ENCODE assay signal across 14 mouse cellular contexts in the genomic region with DNA sequence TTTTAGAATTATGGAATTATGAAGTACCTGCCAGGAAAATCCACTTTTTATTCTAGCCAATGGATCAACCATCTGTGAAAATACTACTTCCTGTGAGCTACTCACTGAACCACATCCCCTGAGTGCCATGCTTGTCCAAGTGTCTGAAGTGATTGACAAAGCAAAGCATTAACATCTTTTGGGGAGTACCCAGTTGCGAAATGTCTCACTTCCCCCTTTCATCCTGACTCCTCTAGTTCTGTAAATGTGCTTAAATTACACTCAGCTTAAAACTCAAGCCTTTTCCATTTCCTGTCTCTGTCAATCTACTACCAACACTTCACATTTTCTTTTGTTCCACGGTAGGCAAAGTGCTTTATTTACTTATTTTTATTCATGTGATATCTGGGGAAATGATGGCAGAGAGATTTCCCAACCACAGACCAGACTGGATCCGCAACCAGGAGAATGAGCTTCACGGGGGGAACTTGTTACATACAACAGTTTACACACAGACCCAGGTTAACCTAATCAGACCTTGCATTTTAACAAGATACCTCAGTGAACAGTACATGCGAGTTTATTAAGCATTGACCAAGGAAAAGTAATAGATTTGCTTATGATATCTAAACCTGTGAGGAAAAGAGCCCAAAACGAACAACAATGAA.
DNase-seq lines count a peak whose midpoint lies in the region; ATAC-seq and TF ChIP-seq lines count a peak whose summit lies in the region.
"Had no signal": no experiment of that assay in that cellular context is flagged by ENCODE, and none has a peak within 500 bp of the region (broad histone marks: within the 10 kb centered on the region; RNA-seq: fewer than 3 reads in every experiment).

No protein-coding gene starts in this region.

- WGBS in liver, embryonic 16.5 days (ENCODE audit: insufficient replicate concordance) = 36% methylated on average over 6 of the region's 6 CpGs

- ATAC-seq in liver, embryonic 16.5 days (ENCODE audit: low read depth) = peak; percentile 32; the same call in 1 of the 2 replicates
- ATAC-seq in monocyte, adult 5-6 weeks (replicated peaks; ENCODE audit: insufficient number of reproducible peaks, low FRiP score, low TSS enrichment, poor library complexity, severe bottlenecking) = peak; percentile 97

- no peaks in the 10 kb centered on the region for H3K79me2 ChIP-seq in CH12.LX (replicated peaks; ENCODE audit: control insufficient read depth, extremely low read depth, insufficient read depth, poor library complexity, severe bottlenecking)

- H3K27me3 ChIP-seq in CH12.LX (replicated peaks) = no peaks in the 10 kb centered on the region
- H3K27me3 ChIP-seq in liver, embryonic 16.5 days (ENCODE audit: control insufficient read depth, insufficient read depth, low read depth, low read length) = no peaks in the 10 kb centered on the region
- H3K27me3 ChIP-seq: embryonic facial prominence, embryonic 15.5 days; limb, embryonic 15.5 days had no signal

- H3K36me3 ChIP-seq in CH12.LX (replicated peaks in 1 of 2; ENCODE audit: control insufficient read depth in 1 of 2, insufficient read depth in 1 of 2, low read length in 1 of 2) = no peaks in the 10 kb centered on the region
- H3K36me3 ChIP-seq in liver, embryonic 16.5 days (ENCODE audit: control insufficient read depth, insufficient read depth) = no peaks in the 10 kb centered on the region
- H3K36me3 ChIP-seq: embryonic facial prominence, embryonic 15.5 days; G1E; limb, embryonic 15.5 days had no signal

- no peak overlapping the region for H3K9ac ChIP-seq in CH12.LX (ENCODE audit: insufficient read depth, low read depth)
- no peak overlapping the region for H3K9ac ChIP-seq in liver, embryonic 16.5 days (ENCODE audit: low read depth, low read length)
- H3K9ac ChIP-seq: embryonic facial prominence, embryonic 15.5 days; limb, embryonic 15.5 days had no signal

- dilution Hi-C loops in CH12.LX (cut with MboI; ENCODE audit: extremely low pct_ligation_motif_present, extremely low pct_unique_long_range_greater_than_20kb, low sequenced_read_pairs) = no loop called here

- TF ChIP-seq POLR2A in CH12.LX (IDR thresholded peaks at IDR 0.05; ENCODE audit: low read depth, low read length) = no peak

- no peak; the same call in 1 of the 2 replicates for TF ChIP-seq RAD21 in CH12.LX (IDR thresholded peaks at IDR 0.05; ENCODE audit: low read depth, low read length)

- peaks cover 8 to 33% of the 10 kb centered on the region in 2 experiments; a peak in 3 of 4 replicates for H3K4me1 ChIP-seq in CH12.LX (ENCODE audit: control insufficient read depth in 1 of 2, insufficient read depth in 2 of 2)
- H3K4me1 ChIP-seq in liver, embryonic 16.5 days (ENCODE audit: control insufficient read depth, low read depth, low read length) = no peaks in the 10 kb centered on the region

- peak; percentile 66 for DNase-seq in layer of hippocampus, adult 9-11 months
- DNase-seq in layer of hippocampus, adult 18-20 months (ENCODE audit: low spot score in 2 of 2) = no peak
- peak; percentile 91 for DNase-seq in CH12.LX (ENCODE audit: extremely low read depth)
- no peak for DNase-seq in frontal cortex, postnatal 25 days (ENCODE audit: low spot score in 2 of 2)
- no peak for DNase-seq in retina, embryonic 14.5 days (ENCODE audit: low spot score)
- DNase-seq: cerebellum, adult 8-10 months; kidney, adult 18-20 months; layer of hippocampus, postnatal 36 days had no signal

- H3K4me3 ChIP-seq in CH12.LX (replicated peaks in 1 of 3; ENCODE audit: low read depth in 2 of 3, low read length in 2 of 3, poor library complexity in 1 of 3) = no peak overlapping the region
- no peak overlapping the region for H3K4me3 ChIP-seq in liver, embryonic 16.5 days (ENCODE audit: low read depth, low read length)
- H3K4me3 ChIP-seq: embryonic facial prominence, embryonic 15.5 days; limb, embryonic 15.5 days had no signal

- TF ChIP-seq CTCF in CH12.LX (conservative IDR thresholded peaks at IDR 0.05 in 1 of 2, IDR thresholded peaks at IDR 0.05 in 1 of 2; ENCODE audit: low read depth in 2 of 2, low read length in 2 of 2) = no peak

- peak overlapping the region; percentile 70 for H3K27ac ChIP-seq in CH12.LX (ENCODE audit: insufficient read depth, low read depth)
- H3K27ac ChIP-seq in liver, embryonic 16.5 days (ENCODE audit: low read length) = no peak overlapping the region
- H3K27ac ChIP-seq: embryonic facial prominence, embryonic 15.5 days; limb, embryonic 15.5 days; stomach, postnatal 0 days had no signal

- peaks cover 5% of the 10 kb centered on the region for H3K9me3 ChIP-seq in CH12.LX (replicated peaks; ENCODE audit: low read length)
- no peaks in the 10 kb centered on the region for H3K9me3 ChIP-seq in liver, embryonic 16.5 days (replicated peaks; ENCODE audit: control insufficient read depth, low read length)
- H3K9me3 ChIP-seq: embryonic facial prominence, embryonic 15.5 days; G1E; limb, embryonic 15.5 days had no signal

- peak overlapping the region; percentile 51 for H3K4me2 ChIP-seq in CH12.LX (ENCODE audit: insufficient read depth, low read depth, poor library complexity, severe bottlenecking)
- no peak overlapping the region for H3K4me2 ChIP-seq in liver, embryonic 16.5 days (ENCODE audit: low read depth, low read length)
- H3K4me2 ChIP-seq: embryonic facial prominence, embryonic 15.5 days; limb, embryonic 15.5 days had no signal

- in situ Hi-C loops in CH12.LX (cut with MboI; ENCODE audit: low pct_ligation_motif_present, low pct_unique_long_range_greater_than_20kb, low sequenced_read_pairs) = loop anchor here (25.0 kb wide), 1 partner anchor 715 kb away; a partner anchor contains a TSS

- TF ChIP-seq EP300 in CH12.LX (IDR thresholded peaks at IDR 0.05; ENCODE audit: low read length) = peak; percentile 96

TF ChIP-seq in CH12.LX, 34 proteins besides CTCF, POLR2A, EP300 and RAD21:
- peak; percentile 92 for TF ChIP-seq JUND (conservative IDR thresholded peaks at IDR 0.05; ENCODE audit: low read depth, low read length)
- TF ChIP-seq ETS1 (conservative IDR thresholded peaks at IDR 0.05; ENCODE audit: low read depth, low read length) = peak; percentile 84
- peak; percentile 94 for TF ChIP-seq MEF2A (IDR thresholded peaks at IDR 0.05; ENCODE audit: borderline replicate concordance, low read depth, low read length)
- no peak for TF ChIP-seq USF1 (IDR thresholded peaks at IDR 0.05; ENCODE audit: low read depth, low read length)
- TF ChIP-seq SMC3 (IDR thresholded peaks at IDR 0.05; ENCODE audit: low read depth, low read length) = no peak
- no peak for TF ChIP-seq E2F4 (IDR thresholded peaks at IDR 0.05; ENCODE audit: insufficient replicate concordance, low read depth, low read length)
- TF ChIP-seq BHLHE40 (IDR thresholded peaks at IDR 0.05; ENCODE audit: low read depth, low read length) = peak; percentile 68
- TF ChIP-seq TCF12 (IDR thresholded peaks at IDR 0.05; ENCODE audit: low read depth, low read length) = peak; percentile 65
- TF ChIP-seq ZC3H11A (IDR thresholded peaks at IDR 0.05; ENCODE audit: low read depth, low read length) = no peak
- TF ChIP-seq SIN3A (IDR thresholded peaks at IDR 0.05; ENCODE audit: low read length) = 0 out of 2 replicates have a peak, but pooled peaks have one; percentile 47
- TF ChIP-seq MYC (IDR thresholded peaks at IDR 0.05; ENCODE audit: low read depth, low read length) = peak; percentile 81
- TF ChIP-seq CHD1 (IDR thresholded peaks at IDR 0.05; ENCODE audit: low read depth, low read length) = no peak
- no peak for TF ChIP-seq ELF1 (IDR thresholded peaks at IDR 0.05; ENCODE audit: low read depth, low read length)
- TF ChIP-seq JUN (IDR thresholded peaks at IDR 0.05; ENCODE audit: insufficient read depth, low read depth, low read length) = peak; percentile 87
- TF ChIP-seq IRF4 (IDR thresholded peaks at IDR 0.05; ENCODE audit: low read depth, low read length) = peak; percentile 98
- no peak for TF ChIP-seq ZNF384 (IDR thresholded peaks at IDR 0.05; ENCODE audit: low read depth, low read length)
- TF ChIP-seq RCOR1 (conservative IDR thresholded peaks at IDR 0.05; ENCODE audit: low read depth, low read length) = peak; percentile 91; the same call in 1 of the 2 replicates
- peak; percentile 7 for TF ChIP-seq MAX (IDR thresholded peaks at IDR 0.05; ENCODE audit: low read length)
- 0 out of 2 replicates have a peak, but pooled peaks have one; percentile 44 for TF ChIP-seq TBP (conservative IDR thresholded peaks at IDR 0.05; ENCODE audit: low read depth, low read length)

Comparison
In these comparisons a context has a peak if more than half of its experiments do, and no peak if none do; other contexts are left out.
1. DNase-seq: peak in layer of hippocampus, adult 9-11 months (single experiment) and CH12.LX (single experiment); none in layer of hippocampus, adult 18-20 months (0 of 2), frontal cortex, postnatal 25 days (0 of 2) and retina, embryonic 14.5 days (single experiment).